Mouse (Mus musculus) embryonic facial prominence, embryonic 14.5 days (tissue): ENCODE results near the gene Glis3. TPM values are rescaled to one million over a fixed set of nuclear protein-coding genes. Genes with fewer than 3 reads are reported as not detected.

Experiments
- ATAC-seq: fragments of 200-750 bp; cut with Nextera tagmentation; 2 replicates; pipeline ENCODE4 v1.8.0; 2017; ENCODE audit warnings: low read depth, moderate number of reproducible peaks, moderate TSS enrichment
- DNase-seq: peaks from one replicate; pipeline ENCODE4 v3.0.0-alpha.2; 2015; ENCODE audit warnings: low spot score
- H3K27ac ChIP-seq: fragments of 300-500 bp; sonication (generic); replicated peaks from 2 replicates; pipeline ENCODE4 v1.5.1; 2014; ENCODE audit warnings: low read depth, mild to moderate bottlenecking, low read length, moderate library complexity
- H3K27me3 ChIP-seq: fragments of 300-500 bp; sonication (generic); replicated peaks from 2 replicates; pipeline ENCODE4 v1.6.1; 2014; ENCODE audit warnings: low read length; ENCODE audit not compliant: control insufficient read depth, insufficient read depth
- H3K36me3 ChIP-seq: fragments of 300-500 bp; sonication (generic); 2 replicates; pipeline ENCODE4 v1.6.1; 2014; ENCODE audit warnings: low read length, mixed read lengths; ENCODE audit not compliant: control insufficient read depth, insufficient read depth
- H3K4me1 ChIP-seq: fragments of 300-500 bp; sonication (generic); 2 replicates; pipeline ENCODE4 v1.6.1; 2014; ENCODE audit warnings: antibody characterized with exemption, low read length; ENCODE audit not compliant: control insufficient read depth, insufficient read depth
- H3K4me2 ChIP-seq: fragments of 300-500 bp; sonication (generic); 2 replicates; pipeline ENCODE4 v1.6.1; 2014; ENCODE audit warnings: low read depth, mild to moderate bottlenecking, low read length, moderate library complexity, mixed read lengths
- H3K4me3 ChIP-seq: fragments of 300-500 bp; sonication (generic); 2 replicates; pipeline ENCODE4 v1.5.1; 2014; ENCODE audit warnings: low read depth, mild to moderate bottlenecking, low read length
- H3K9ac ChIP-seq: fragments of 300-500 bp; sonication (generic); 2 replicates; pipeline ENCODE4 v1.6.1; 2014; ENCODE audit warnings: low read depth, mild to moderate bottlenecking, low read length, moderate library complexity, mixed read lengths
- H3K9me3 ChIP-seq: fragments of 300-500 bp; sonication (generic); 2 replicates; pipeline ENCODE4 v1.6.1; 2016; ENCODE audit warnings: low read length; ENCODE audit not compliant: control insufficient read depth
- WGBS: fragments of 180-500 bp; shearing (Covaris S2); extraction: QIAGEN DNeasy Blood & Tissue Kit; methylation state at CpG from one replicate; pipeline ENCODE4 v1.1.7; 2014; 5-methylcytosine and 5-hydroxymethylcytosine counted together
- polyA plus RNA-seq: library from polyadenylated mRNA; unstranded; fragments of >200 nt; fragmentation: Nextera tagmentation; extraction: Ambion mirVana; gene quantifications from 2 replicates; pipeline ENCODE4 v1.2.1, GENCODE M21; 2014

Gene Glis3
- polyA plus RNA-seq, 1 experiment from 2014 or later = 6.0 TPM

GRCm38 (mm10) chr19:28555181-28555929 is 124.5 kb downstream of the Glis3 start:
- no peak overlapping the region for H3K4me2 ChIP-seq
- no peak overlapping the region for H3K4me3 ChIP-seq
- H3K27me3 ChIP-seq = no peaks in the 10 kb centered on the region
- DNase-seq (no peak), ATAC-seq (no peak)
- no peaks in the 10 kb centered on the region for H3K9me3 ChIP-seq
- H3K4me1 ChIP-seq = 0 out of 2 replicates have a peak, but pooled peaks cover 3% of the 10 kb centered on the region
- no peak overlapping the region for H3K9ac ChIP-seq
- H3K36me3 ChIP-seq = no peaks in the 10 kb centered on the region
- H3K27ac ChIP-seq = no peak overlapping the region
- 78% methylated on average over 6 of the region's 6 CpGs for WGBS

- Histone ChIP-seq H3K4me1 (no peaks in the 10 kb centered on the region), H3K27ac (no peak overlapping the region), H3K36me3 (no peaks in the 10 kb centered on the region), H3K4me3 (no peak overlapping the region), H3K27me3 (no peaks in the 10 kb centered on the region), H3K4me2 (no peak overlapping the region), H3K9ac (no peak overlapping the region), H3K9me3 (0 out of 2 replicates have a peak, but pooled peaks cover 6% of the 10 kb centered on the region)
- DNase-seq (no peak), ATAC-seq (no peak)
- WGBS = 62% methylated on average over 8 of the region's 8 CpGs
Measured at GRCm38 (mm10) chr19:28550611-28551010, 129.3 kb downstream of the Glis3 start.

DNA sequence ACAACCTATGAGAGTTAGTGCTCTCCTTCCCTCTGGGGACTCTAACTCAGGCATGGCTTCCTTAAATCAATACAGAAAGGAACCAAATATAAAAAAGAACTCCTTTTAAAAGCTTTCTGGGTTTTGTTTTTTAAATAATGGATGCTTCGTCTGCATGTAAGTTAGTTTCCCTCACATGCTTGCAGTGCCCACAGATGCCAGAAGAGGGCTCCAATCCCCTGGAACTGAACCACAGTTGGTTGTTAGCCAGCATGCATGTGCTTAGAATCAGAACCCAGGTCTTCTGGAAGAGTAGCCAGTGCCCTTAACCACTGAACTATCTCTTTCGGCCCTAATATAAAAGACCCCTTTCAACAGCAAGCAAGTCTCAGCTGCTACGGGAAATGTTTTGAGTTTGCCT is 132.9 kb downstream of the Glis3 start:
- DNase-seq = no peak
- no peak for ATAC-seq
- Histone ChIP-seq H3K4me1 (no peaks in the 10 kb centered on the region), H3K9me3 (0 out of 2 replicates have a peak, but pooled peaks cover 6% of the 10 kb centered on the region), H3K36me3 (no peaks in the 10 kb centered on the region), H3K27ac (no peak overlapping the region), H3K4me2 (no peak overlapping the region), H3K27me3 (no peaks in the 10 kb centered on the region), H3K4me3 (no peak overlapping the region), H3K9ac (no peak overlapping the region)
- WGBS = 92% methylated on average over 3 of the region's 3 CpGs

GRCm38 (mm10) chr19:28545493-28545892 is 134.4 kb downstream of the Glis3 start:
- Histone ChIP-seq H3K4me1 (no peaks in the 10 kb centered on the region), H3K36me3 (no peaks in the 10 kb centered on the region), H3K4me2 (no peak overlapping the region), H3K9me3 (0 out of 2 replicates have a peak, but pooled peaks cover 6% of the 10 kb centered on the region), H3K9ac (no peak overlapping the region), H3K27ac (no peak overlapping the region), H3K4me3 (no peak overlapping the region), H3K27me3 (no peaks in the 10 kb centered on the region)
- WGBS = 61% methylated on average over 1 of the region's 1 CpGs
- DNase-seq (no peak), ATAC-seq (no peak)

DNA sequence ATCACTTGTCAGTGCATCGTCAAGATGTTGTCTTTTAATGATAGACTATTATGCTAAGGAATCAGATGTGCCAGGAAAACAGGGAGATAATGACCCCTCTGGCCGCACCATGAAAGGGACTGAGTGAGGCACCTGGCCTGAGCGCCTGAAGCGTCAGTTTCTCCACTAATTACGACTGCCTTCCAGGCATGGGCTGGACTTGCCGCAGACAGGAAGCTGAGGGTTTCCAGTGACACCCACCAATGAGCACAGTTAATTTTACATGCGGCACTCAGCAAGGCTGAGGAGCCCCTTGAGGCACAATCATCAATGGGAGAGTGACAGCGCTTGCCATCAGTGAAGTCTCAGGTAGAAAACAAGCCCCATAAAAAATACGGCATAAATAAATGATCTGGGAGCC is 141.1 kb downstream of the Glis3 start:
- DNase-seq (no peak), ATAC-seq (no peak)
- H3K27ac ChIP-seq = no peak overlapping the region
- H3K4me2 ChIP-seq = no peak overlapping the region
- no peaks in the 10 kb centered on the region for H3K27me3 ChIP-seq
- H3K4me1 ChIP-seq = no peaks in the 10 kb centered on the region
- H3K36me3 ChIP-seq = no peaks in the 10 kb centered on the region
- no peak overlapping the region for H3K9ac ChIP-seq
- 39% methylated on average over 9 of the region's 9 CpGs for WGBS
- H3K9me3 ChIP-seq = no peaks in the 10 kb centered on the region
- no peak overlapping the region for H3K4me3 ChIP-seq

- H3K27me3 ChIP-seq = no peaks in the 10 kb centered on the region
- ATAC-seq = no peak
- H3K9ac ChIP-seq = no peak overlapping the region
- H3K4me1 ChIP-seq = no peaks in the 10 kb centered on the region
- WGBS = 82% methylated on average over 12 of the region's 12 CpGs
- no peak overlapping the region for H3K4me2 ChIP-seq
- no peaks in the 10 kb centered on the region for H3K9me3 ChIP-seq
- H3K27ac ChIP-seq = no peak overlapping the region
- H3K4me3 ChIP-seq = no peak overlapping the region
- no peaks in the 10 kb centered on the region for H3K36me3 ChIP-seq
- no peak for DNase-seq
Measured at GRCm38 (mm10) chr19:28534964-28535363, 144.9 kb downstream of the Glis3 start.

- no peak overlapping the region for H3K9ac ChIP-seq
- no peaks in the 10 kb centered on the region for H3K36me3 ChIP-seq
- WGBS = 71% methylated on average over 3 of the region's 3 CpGs
- ATAC-seq (no peak), DNase-seq (no peak)
- H3K27me3 ChIP-seq = no peaks in the 10 kb centered on the region
- no peak overlapping the region for H3K27ac ChIP-seq
- H3K9me3 ChIP-seq = no peaks in the 10 kb centered on the region
- H3K4me1 ChIP-seq = no peaks in the 10 kb centered on the region
- no peak overlapping the region for H3K4me2 ChIP-seq
- H3K4me3 ChIP-seq = no peak overlapping the region
Measured at GRCm38 (mm10) chr19:28533576-28533975, 146.3 kb downstream of the Glis3 start.

DNA sequence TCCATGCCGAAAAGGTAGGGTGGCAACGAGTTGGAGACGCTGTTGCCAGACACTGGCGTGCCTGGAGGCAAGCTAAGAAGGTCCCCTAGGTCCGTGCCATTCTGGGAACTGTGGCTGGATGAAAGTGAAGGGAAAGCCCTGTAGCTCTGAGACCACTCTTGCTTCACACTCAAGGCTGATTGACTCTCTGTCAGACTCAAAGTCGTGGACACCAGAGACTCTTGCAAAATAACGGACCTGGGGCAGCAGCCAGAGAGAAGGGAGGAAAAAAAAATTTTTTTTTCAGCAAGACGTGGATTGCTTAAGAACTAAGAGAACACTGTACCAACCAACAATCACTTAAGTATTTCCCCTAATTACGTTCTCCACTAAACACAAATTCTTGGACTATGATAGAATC is 148.1 kb downstream of the Glis3 start:
- H3K9ac ChIP-seq = no peak overlapping the region
- no peaks in the 10 kb centered on the region for H3K9me3 ChIP-seq
- no peak overlapping the region for H3K4me2 ChIP-seq
- ATAC-seq = no peak
- H3K4me1 ChIP-seq = no peaks in the 10 kb centered on the region
- no peak for DNase-seq
- H3K27ac ChIP-seq = no peak overlapping the region
- WGBS = 81% methylated on average over 9 of the region's 9 CpGs
- no peaks in the 10 kb centered on the region; the same call in 1 of the 2 replicates for H3K27me3 ChIP-seq
- H3K36me3 ChIP-seq = no peaks in the 10 kb centered on the region
- no peak overlapping the region for H3K4me3 ChIP-seq

DNA sequence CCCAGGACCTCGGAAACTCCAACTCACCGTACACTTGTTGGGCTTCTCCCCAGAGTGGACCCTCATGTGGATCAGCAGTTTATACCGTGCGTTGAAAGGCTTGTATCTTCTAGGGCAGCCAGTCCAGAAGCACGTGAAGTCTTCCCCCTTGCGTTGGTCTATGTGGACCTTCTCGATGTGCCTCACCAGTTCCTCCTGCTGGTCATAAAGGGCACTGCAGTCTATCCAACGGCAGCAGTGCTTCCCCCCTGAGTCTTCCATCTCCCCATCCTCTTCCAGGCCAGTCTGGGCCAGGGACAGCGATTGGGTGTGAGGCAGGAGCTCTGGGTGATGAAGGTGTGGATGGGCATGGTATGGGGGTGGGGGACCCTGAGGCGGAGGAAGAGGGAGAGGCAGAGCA is 149.0 kb downstream of the Glis3 start:
- Histone ChIP-seq H3K4me3 (no peak overlapping the region), H3K27me3 (no peaks in the 10 kb centered on the region; the same call in 1 of the 2 replicates), H3K9me3 (no peaks in the 10 kb centered on the region), H3K27ac (no peak overlapping the region), H3K4me2 (no peak overlapping the region), H3K4me1 (no peaks in the 10 kb centered on the region), H3K9ac (no peak overlapping the region), H3K36me3 (no peaks in the 10 kb centered on the region)
- no peak for ATAC-seq
- DNase-seq = no peak
- WGBS = 72% methylated on average over 9 of the region's 10 CpGs
